Mouse (Mus musculus): ENCODE results near the gene Gm12569. TPM values are rescaled to one million over a fixed set of nuclear protein-coding genes. Genes with fewer than 3 reads are reported as not detected.

Gm12569 gene
- not detected for total RNA-seq (2021)
- long read RNA-seq, experiment 1: 0 reads
- long read RNA-seq, experiment 2: 0 reads

GRCm38 (mm10) chr11:51220308-51220707 is at the start of gene Gm12569:
TSS of gene Gm12569 (plus strand) at chr11:51220473.
- Histone ChIP-seq H3K27ac (no peak within 1 kb of the TSS), H3K4me3 (no peak within 1 kb of the TSS)
- no peak for TF ChIP-seq CTCF (IDR thresholded peaks at IDR 0.05)
- intact Hi-C loops (cut with DNase I): no loop called here
- no peak for DNase-seq (ENCODE audit: extremely low spot score in 1 of 2, low spot score in 2 of 2)

GRCm38 (mm10) chr11:51202726-51203125 is 17.5 kb upstream of the Gm12569 start:
- no peak for DNase-seq (ENCODE audit: extremely low spot score in 1 of 2, low spot score in 2 of 2)
- Histone ChIP-seq H3K27ac (no peak overlapping the region), H3K4me3 (no peak overlapping the region)
- intact Hi-C loops (cut with DNase I): no loop called here
- TF ChIP-seq CTCF (IDR thresholded peaks at IDR 0.05): no peak

GRCm38 (mm10) chr11:51207758-51208157 is 12.5 kb upstream of the Gm12569 start:
- no peak overlapping the region for H3K4me3 ChIP-seq
- intact Hi-C loops (cut with DNase I): no loop called here
- no peak for DNase-seq (ENCODE audit: extremely low spot score in 1 of 2, low spot score in 2 of 2)
- TF ChIP-seq CTCF (IDR thresholded peaks at IDR 0.05): no peak
- no peak overlapping the region for H3K27ac ChIP-seq

- TF ChIP-seq CTCF (IDR thresholded peaks at IDR 0.05): no peak
- no peak for DNase-seq (ENCODE audit: extremely low spot score in 1 of 2, low spot score in 2 of 2)
- H3K27ac ChIP-seq: no peak overlapping the region
- intact Hi-C loops (cut with DNase I): no loop called here
- H3K4me3 ChIP-seq: no peak overlapping the region
Measured at GRCm38 (mm10) chr11:51211426-51211825, 8.8 kb upstream of the Gm12569 start.

GRCm38 (mm10) chr11:51214021-51214420 is 6.3 kb upstream of the Gm12569 start:
- intact Hi-C loops (cut with DNase I): no loop called here
- Histone ChIP-seq H3K27ac (no peak overlapping the region), H3K4me3 (no peak overlapping the region)
- DNase-seq (ENCODE audit: extremely low spot score in 1 of 2, low spot score in 2 of 2): no peak
- peak; percentile 5 for TF ChIP-seq CTCF (IDR thresholded peaks at IDR 0.05)

GRCm38 (mm10) chr11:51219396-51219980 is 785 bp upstream of the Gm12569 start:
- DNase-seq (ENCODE audit: extremely low spot score in 1 of 2, low spot score in 2 of 2): no peak
- intact Hi-C loops (cut with DNase I): no loop called here
- no peak for TF ChIP-seq CTCF (IDR thresholded peaks at IDR 0.05)
- no peak overlapping the region for H3K27ac ChIP-seq
- no peak overlapping the region for H3K4me3 ChIP-seq

GRCm38 (mm10) chr11:51227104-51227503 is 6.8 kb downstream of the Gm12569 start:
- Histone ChIP-seq H3K4me3 (no peak overlapping the region), H3K27ac (no peak overlapping the region)
- TF ChIP-seq CTCF (IDR thresholded peaks at IDR 0.05): no peak
- intact Hi-C loops (cut with DNase I): loop anchor here (1.0 kb wide), 1 partner anchor 36 kb away; the partner anchor contains the start of gene BC049762
- DNase-seq (ENCODE audit: extremely low spot score in 1 of 2, low spot score in 2 of 2): peak; percentile 22 to 57

- no peak for DNase-seq (ENCODE audit: extremely low spot score in 1 of 2, low spot score in 2 of 2)
- intact Hi-C loops (cut with DNase I): no loop called here
- Histone ChIP-seq H3K27ac (no peak overlapping the region), H3K4me3 (no peak overlapping the region)
- TF ChIP-seq CTCF (IDR thresholded peaks at IDR 0.05): no peak
Measured at GRCm38 (mm10) chr11:51234626-51235025, 14.4 kb downstream of the Gm12569 start.

- intact Hi-C loops (cut with DNase I): no loop called here
- Histone ChIP-seq H3K4me3 (no peak overlapping the region), H3K27ac (no peak overlapping the region)
- no peak for DNase-seq (ENCODE audit: extremely low spot score in 1 of 2, low spot score in 2 of 2)
- peak; percentile 8 for TF ChIP-seq CTCF (IDR thresholded peaks at IDR 0.05)
Measured at GRCm38 (mm10) chr11:51242897-51243296, 22.6 kb downstream of the Gm12569 start.

GRCm38 (mm10) chr11:51257006-51257405 is 36.7 kb downstream of the Gm12569 start:
- no peak for TF ChIP-seq CTCF (IDR thresholded peaks at IDR 0.05)
- intact Hi-C loops (cut with DNase I): no loop called here

GRCm38 (mm10) chr11:51261680-51262219 is 41.5 kb downstream of the Gm12569 start, which contains the start of gene Clk4:
TSS of gene Clk4 (plus strand) at chr11:51261730.
- intact Hi-C loops (cut with DNase I): no loop called here
- no peak for DNase-seq (ENCODE audit: extremely low spot score in 1 of 2, low spot score in 2 of 2)
- no peak for TF ChIP-seq CTCF (IDR thresholded peaks at IDR 0.05)
- peak within 1 kb of the TSS; percentile 93 for H3K4me3 ChIP-seq
- H3K27ac ChIP-seq: peak within 1 kb of the TSS; percentile 97

More at GRCm38 (mm10) chr11:51257006-51257405, 36.7 kb downstream of the Gm12569 start:
- no peak for DNase-seq (ENCODE audit: extremely low spot score in 1 of 2, low spot score in 2 of 2)
- Histone ChIP-seq H3K27ac (no peak overlapping the region), H3K4me3 (no peak overlapping the region)

- TF ChIP-seq CTCF (IDR thresholded peaks at IDR 0.05): no peak
- H3K4me3 ChIP-seq: peak within 1 kb of the TSS; percentile 93
- peak; percentile 99 to 100 for DNase-seq (ENCODE audit: extremely low spot score in 1 of 2, low spot score in 2 of 2)
- H3K27ac ChIP-seq: peak within 1 kb of the TSS; percentile 97
- intact Hi-C loops (cut with DNase I): loop anchor here (1.0 kb wide), 1 partner anchor 35 kb away; no protein-coding TSS in a partner anchor
Measured at GRCm38 (mm10) chr11:51262342-51263285, 42.3 kb downstream of the Gm12569 start, which contains the start of gene BC049762. TSS of gene BC049762 (minus strand) at chr11:51263046.

Measured in left cerebral cortex, adult 2 months (tissue).